Mouse (Mus musculus) retina, adult 2 months (tissue): Measurements from ENCODE around the gene Ppil1.
"Not testable (repeated sequence)": the region's sequence is repeated elsewhere in the genome, so short reads cannot be mapped to it uniquely, and the experiment has no call there.

ENCODE experiments used
- DNase-seq: peaks from one replicate; pipeline ENCODE4 v3.0.0-alpha.2; 2012; ENCODE audit warnings: low read depth, low spot score

Gene Ppil1

GRCm38 (mm10) chr17:29281541-29281940 is 17.6 kb upstream of the Ppil1 start:
- no peak for DNase-seq

GRCm38 (mm10) chr17:29280422-29280821 is 16.4 kb upstream of the Ppil1 start:
- no peak for DNase-seq

DNA sequence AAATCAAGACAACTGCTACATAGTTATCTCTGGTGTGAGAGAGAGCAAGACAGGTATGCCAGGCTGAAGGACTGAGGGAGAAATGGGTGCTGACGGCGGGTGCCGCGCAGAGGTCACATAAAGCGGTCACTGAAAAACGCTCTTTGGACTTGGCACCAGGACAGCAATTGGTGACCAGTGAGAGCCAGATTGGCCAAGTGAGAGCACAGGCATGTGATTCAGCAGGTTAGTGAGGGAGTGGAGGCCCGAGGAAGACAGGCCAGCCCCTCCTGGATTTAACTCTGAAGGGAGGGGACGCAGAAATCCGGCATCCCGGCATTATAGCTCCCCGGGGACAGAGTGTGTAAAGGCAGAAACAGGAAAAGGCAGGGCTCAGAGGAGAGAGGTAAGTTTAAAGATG is 9.9 kb upstream of the Ppil1 start:
- DNase-seq, result no peak

- no peak for DNase-seq
Measured at GRCm38 (mm10) chr17:29273156-29273555, 9.2 kb upstream of the Ppil1 start.

DNA sequence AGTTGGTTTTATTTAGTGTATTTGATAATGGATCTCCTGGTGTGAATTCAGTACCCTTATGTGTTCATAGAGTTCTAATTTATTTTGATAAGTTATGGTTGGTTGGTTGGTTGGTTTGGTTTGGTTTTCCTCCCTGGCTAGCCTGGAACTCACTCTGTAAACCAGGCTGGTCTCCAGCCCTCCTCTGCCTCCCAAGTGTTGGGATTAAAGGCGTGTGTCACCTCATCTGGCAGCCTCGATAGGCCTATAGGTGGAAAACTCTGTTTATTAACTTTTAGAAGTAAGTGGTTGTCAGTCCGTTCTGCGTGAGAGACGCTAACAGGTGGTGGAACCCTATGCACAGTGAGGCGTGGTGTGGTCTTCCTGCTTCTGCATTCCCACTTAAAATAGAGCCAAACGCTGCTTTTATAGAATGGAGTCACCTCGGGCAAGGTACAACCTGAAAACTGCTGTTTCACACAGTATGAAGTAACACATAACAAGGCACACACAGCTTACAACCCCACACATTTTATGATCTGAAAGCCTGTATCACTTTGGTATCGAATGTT is 6.2 kb upstream of the Ppil1 start:
- no peak for DNase-seq

GRCm38 (mm10) chr17:29269349-29269706 is 5.3 kb upstream of the Ppil1 start:
- DNase-seq, result no peak

DNA sequence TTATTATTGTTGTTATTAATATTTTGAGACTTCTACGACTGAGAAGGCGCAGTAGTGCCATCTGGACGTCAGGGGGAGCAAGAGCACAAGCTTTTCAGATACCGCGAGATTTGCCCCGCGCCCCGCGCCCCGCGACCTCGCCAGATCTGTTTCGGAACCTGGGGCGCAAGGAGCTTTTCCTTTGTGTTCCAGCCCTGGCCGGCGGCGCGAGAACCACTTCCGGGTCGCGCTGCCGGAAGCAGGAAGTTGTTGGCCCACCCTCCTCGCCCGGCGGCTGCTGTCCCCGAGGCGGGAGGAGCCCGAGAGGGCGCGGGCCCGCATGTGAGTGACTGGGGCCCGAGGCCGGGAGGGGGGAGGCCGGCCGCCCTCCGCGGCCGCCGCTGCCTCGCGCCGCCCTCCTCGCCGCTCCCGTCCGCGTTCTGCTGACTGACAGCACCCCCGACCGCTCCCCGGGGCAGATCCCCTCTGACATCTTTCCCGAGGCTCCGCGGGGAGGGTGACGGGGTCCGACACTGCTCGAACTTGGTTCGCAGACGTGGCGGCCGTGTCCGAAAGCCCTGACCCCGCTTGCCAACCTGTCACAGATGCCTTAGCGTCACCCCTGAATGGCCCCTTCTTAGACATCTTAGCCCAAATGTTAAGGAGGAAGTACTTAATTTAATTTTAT is 4.8 kb upstream of the Ppil1 start, which contains the start of gene BC004004:
Gene BC004004, plus strand, starts transcription at position 107 of the 667 bp plus-strand sequence.
- peak; percentile 88 for DNase-seq

DNA sequence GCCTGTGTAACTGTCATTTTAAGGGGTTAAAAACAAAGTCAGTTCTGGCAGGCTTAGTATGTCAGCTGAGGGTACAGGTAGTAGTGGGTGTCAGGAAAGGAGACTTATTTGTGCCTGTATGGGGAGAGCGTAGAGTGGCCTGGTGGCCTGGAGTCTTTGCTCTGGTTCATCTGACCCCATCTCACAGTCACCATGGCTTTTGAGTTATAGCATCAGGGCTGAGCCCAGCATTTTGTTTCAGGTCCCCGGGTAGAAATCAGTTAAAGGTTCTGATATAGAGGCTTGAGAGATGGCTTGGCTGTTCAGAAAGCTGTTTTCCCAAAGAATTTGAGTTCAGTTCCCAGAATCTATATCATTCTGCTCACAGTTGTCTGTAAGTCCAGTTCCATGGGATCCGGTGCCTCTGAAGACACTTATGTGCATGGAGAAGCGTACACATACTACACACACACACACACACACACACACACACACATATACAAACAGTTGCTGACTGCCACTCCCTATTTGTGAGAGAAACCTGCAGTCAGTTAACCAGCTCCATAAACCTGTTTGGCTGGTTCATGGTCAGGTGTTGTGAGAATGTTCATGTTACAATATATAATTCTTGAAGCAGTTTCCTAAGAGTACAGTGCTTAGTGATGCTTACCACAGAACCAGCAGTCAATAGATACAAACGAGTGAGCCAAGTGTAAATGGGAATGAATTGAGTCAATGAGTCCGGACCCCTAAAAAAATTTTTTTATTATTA is 4.1 kb upstream of the Ppil1 start:
- no peak for DNase-seq

DNA sequence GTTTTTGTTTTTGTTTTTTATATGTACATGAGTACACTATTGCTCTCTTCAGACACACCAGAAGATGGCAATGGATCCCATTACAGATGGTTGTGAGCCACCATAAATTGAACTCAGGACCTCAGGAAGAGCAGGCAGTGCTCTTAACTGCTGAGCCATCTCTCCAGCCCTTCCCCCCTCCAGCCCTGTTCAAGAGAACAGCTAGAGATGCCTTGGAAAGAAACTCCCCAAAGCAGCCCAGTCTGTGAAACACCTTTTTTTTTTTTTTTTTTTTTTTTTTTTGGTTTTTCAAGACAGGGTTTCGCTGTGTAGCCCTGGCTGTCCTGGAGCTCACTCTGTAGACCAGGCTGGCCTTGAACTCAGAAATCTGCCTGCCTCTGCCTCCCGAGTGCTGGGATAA is 3.1 kb upstream of the Ppil1 start:
- not testable (repeated sequence) for DNase-seq

DNA sequence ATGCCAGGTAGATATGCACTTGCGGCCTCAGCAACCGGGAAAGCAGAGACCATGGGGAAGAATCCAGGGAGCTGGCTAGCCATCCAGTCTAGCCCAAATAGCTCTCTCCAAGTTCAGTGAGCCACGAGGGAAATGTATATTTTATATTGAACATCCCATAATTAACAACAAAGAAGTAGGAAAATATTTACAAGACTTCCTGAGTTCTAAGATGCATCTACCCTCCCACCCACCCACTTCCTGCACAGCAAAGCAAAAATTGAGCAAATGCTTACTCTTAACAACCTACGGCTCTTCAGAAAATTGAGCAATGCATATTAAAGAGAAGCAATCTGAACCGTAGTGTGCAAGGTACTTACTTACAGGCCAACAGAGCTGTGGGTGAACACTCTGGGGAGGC is 774 bp upstream of the Ppil1 start:
- no peak for DNase-seq

DNA sequence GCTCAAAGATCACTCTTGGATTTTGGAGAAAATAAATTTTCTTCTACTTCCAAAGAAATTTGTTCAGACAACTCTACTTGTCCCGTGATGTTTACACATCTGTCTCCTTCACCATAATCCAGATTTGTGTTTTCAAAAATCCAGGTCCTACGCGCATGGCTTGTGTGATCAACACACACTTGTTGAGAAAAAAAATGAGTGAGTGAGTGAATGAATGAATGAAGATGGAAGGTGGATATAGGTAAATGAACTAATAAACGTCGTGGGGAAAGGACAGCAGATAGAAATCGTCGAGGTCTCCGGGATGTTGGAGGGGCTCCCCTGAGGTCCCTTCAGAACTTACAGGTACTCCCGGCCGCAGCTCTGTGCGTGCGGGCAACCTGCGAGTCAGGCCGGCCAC is 569 bp downstream of the Ppil1 start:
- no peak for DNase-seq

DNA sequence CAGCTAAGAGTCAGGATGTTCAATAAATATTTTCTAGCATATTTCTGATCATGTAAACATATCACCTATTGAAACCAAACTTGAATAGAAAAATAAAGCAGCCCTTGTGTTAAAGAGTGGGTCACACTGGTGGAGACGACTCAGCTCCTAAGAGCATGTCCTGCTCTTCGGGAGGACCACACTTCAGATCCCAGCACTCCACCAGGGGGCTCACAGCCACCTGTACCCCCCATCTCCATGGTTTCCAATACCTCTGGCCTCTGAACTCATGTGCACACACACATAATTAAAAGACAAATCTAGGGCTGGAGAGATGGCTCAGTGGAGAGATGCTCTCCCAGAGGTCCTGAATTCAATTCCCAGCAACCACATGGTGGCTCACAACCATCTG is 1.7 kb downstream of the Ppil1 start:
- DNase-seq, result no peak

DNA sequence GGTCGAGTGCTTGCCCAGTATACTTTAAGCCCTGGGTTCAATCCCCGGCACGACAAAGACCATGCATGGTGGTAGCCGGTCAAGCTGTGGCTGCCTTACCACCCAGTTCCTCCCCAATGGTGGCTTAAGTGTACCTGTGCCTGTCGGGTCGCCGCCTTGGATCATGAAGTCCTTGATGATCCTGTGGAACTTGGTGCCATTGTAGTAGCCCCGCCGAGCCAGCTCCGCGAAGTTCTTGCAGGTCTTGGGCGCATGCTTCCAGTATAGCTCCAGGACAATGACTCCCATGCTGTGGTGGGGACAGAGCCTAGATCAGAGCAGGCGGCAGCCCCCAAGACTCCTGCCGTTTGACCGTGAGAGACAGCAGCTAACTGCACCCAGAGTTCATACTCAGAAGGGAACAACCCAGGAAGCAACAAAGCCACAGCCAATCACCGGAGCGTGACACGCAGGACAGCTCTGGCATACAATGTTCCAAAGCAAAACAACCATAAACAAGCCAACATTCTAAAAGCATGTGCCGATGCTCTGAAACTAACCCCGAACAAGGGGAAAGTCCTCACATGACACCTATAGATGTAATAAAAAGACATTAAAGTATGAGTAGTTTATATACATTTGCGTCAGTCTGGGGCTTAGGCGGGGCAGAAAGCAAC is 2.3 kb downstream of the Ppil1 start:
- no peak for DNase-seq

GRCm38 (mm10) chr17:29260501-29260900 is 3.5 kb downstream of the Ppil1 start:
- no peak for DNase-seq

DNA sequence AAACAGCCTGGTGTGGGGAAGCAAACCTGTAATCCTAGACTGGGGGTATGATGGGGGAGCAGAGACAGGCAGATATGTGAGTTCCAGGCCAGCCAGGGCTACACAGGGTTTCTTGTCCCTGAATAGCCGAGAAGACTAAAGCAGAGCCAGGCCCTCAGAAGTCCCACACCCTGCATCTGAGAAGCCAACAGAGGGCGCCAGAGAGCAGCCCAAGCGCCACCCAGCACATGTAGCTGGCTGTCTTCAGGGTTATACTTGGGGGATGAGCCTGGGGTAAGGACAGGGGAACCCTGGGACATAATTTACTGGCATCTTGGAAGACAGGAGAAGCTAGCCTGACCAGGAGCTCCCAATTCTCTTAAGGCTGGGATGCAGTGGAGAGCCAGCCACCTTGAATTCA is 4.5 kb downstream of the Ppil1 start:
- peak; percentile 58 for DNase-seq

- DNase-seq, result no peak
Measured at GRCm38 (mm10) chr17:29258921-29259320, 5.1 kb downstream of the Ppil1 start.

- no peak for DNase-seq
Measured at GRCm38 (mm10) chr17:29258025-29258558, 5.9 kb downstream of the Ppil1 start.

- DNase-seq, result no peak
Measured at GRCm38 (mm10) chr17:29257001-29257511, 6.9 kb downstream of the Ppil1 start.

DNA sequence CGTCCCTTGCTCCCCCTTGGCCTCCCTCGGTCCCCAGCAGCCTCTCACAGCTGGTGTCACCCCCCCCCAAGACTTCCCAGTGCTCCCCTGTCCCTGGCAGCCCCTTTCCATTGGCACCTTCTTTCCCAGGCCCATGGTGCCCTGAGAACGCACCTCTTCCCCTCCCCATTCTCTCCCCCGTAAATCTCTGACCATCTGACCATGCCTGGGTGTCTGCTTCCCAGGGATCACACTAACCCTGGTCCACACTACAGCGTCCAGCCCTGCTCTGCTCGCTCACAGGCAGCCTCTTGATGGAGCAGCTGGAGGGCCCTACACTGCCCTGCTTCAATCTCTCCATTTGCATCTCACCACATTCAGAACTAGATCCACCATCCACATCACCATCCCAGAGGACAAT is 7.5 kb downstream of the Ppil1 start:
- no peak for DNase-seq

- DNase-seq, result not testable (repeated sequence)
Measured at GRCm38 (mm10) chr17:29254784-29255183, 9.2 kb downstream of the Ppil1 start.

- no peak for DNase-seq
Measured at GRCm38 (mm10) chr17:29253684-29254083, 10.3 kb downstream of the Ppil1 start.

DNA sequence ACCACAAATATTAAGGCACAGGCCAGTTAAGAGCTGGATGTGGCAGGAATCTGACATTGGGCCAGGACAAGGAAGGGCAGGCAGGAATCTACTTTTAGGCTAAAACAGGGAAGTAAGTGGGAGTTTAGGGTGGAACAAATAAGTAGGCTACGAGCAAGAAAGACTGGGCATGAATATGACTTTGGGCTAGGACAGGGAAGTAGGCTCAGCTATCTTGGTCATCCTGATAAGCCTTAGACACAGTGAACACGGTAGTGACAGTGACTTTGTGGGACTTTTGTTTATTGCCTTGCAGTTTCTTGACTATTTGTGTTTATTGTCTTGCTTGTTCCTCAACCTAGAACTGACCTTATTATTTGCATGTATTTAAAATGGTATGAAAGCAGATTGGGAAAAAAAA is 10.8 kb downstream of the Ppil1 start:
- DNase-seq, result no peak
